Mouse (Mus musculus) v-Abl transformed pro-B cells (cell line): ENCODE measurements around the gene Ndufs2.

Experiments
- in situ Hi-C, 2 experiments: fragments of 400-800 bp; cut with MboI; formaldehyde crosslinking; loops; one replicate each; pipeline ENCODE4 v1.15.1; 2025; ENCODE audit not compliant: unreplicated experiment in 2 of 2

Ndufs2 gene

GRCm38 (mm10) chr1:171262594-171263130 lies 11.5 kb upstream of the Ndufs2 start:
- in situ Hi-C loops, result loop anchor here (10.0 to 25.0 kb wide), 2 partner anchors 248 to 625 kb away; partner anchors contain the start of genes Fcgr4 (in 1 of the 2) and Olfml2b (in 1 of the 2)

GRCm38 (mm10) chr1:171260316-171260715 lies 9.1 kb upstream of the Ndufs2 start:
- in situ Hi-C loops, result loop anchor here (10.0 to 25.0 kb wide), 2 partner anchors 246 to 623 kb away; partner anchors contain the start of genes Fcgr4 (in 1 of the 2) and Olfml2b (in 1 of the 2)

- in situ Hi-C loops, result loop anchor here in 1 of 2 experiments (10.0 to 25.0 kb wide), 2 partner anchors 364 to 622 kb away; partner anchors contain the start of gene Olfml2b
Measured at GRCm38 (mm10) chr1:171258921-171259320, 7.7 kb upstream of the Ndufs2 start.

- in situ Hi-C loops, result loop anchor here in 1 of 2 experiments (10.0 to 25.0 kb wide), 2 partner anchors 363 to 620 kb away; partner anchors contain the start of gene Olfml2b
Measured at GRCm38 (mm10) chr1:171257781-171258180, 6.6 kb upstream of the Ndufs2 start.

DNA sequence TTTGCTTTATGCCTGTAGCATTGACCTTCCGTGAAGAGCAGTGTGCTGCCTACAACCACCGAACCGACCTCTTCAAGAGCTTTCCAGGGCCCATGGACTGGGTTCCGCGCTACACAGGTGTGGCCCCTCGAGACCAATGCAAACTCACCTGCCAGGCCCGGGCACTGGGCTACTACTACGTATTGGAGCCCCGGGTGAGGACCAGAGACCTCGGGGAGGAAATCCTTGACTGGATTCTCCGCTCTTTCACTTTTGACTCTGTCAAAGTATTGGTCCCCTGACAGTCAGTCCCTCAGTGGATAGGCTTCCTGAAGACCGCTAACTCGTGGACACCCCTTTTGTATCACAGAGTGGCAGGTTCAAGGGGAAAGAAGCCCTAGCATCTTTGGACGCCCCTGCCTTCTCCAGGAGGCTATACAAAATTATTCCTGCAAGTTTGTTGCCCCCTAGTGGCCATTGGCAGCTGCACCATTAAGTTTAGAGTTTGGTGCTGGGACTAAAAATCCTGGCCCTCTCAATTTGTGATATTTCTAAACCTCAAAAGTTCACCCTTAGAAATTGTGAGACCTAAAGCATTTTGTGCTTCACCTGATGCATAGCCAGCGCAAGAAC lies 5.9 kb upstream of the Ndufs2 start:
- in situ Hi-C loops, result loop anchor here in 1 of 2 experiments (10.0 to 25.0 kb wide), 2 partner anchors 362 to 620 kb away; partner anchors contain the start of gene Olfml2b

DNA sequence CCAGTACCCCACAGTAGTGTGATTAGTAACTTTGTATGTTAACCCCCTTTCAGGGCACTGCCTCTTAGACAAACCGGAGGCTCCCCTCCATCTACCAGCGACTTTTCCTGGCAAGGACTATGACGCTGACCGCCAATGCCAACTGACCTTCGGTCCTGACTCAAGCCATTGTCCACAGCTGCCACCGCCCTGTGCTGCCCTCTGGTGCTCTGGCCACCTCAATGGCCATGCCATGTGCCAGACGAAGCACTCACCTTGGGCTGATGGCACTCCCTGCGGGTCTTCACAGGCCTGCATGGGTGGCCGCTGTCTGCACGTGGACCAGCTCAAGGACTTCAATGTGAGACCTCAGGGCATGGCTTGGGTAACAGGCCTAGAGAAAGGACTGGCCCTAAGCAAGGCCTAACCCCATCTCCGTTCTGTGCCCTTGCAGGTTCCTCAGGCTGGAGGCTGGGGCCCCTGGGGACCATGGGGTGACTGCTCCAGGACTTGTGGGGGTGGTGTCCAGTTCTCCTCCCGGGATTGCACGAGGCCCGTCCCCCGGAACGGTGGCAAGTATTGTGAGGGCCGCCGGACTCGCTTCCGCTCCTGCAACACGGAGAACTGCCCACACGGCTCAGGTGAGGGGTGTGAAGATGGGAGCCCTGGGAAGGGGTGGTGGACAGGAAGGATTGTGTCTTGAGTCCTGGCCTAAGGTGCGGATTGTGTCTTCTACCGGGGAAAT lies 5.1 kb upstream of the Ndufs2 start:
- in situ Hi-C loops, result loop anchor here in 1 of 2 experiments (10.0 to 25.0 kb wide), 2 partner anchors 361 to 619 kb away; partner anchors contain the start of gene Olfml2b

GRCm38 (mm10) chr1:171252415-171252814 lies 1.2 kb upstream of the Ndufs2 start:
- in situ Hi-C loops, result loop anchor here (5.0 to 25.0 kb wide), 4 partner anchors 135 to 615 kb away; partner anchors contain the start of gene Olfml2b (in 1 of the 2)

DNA sequence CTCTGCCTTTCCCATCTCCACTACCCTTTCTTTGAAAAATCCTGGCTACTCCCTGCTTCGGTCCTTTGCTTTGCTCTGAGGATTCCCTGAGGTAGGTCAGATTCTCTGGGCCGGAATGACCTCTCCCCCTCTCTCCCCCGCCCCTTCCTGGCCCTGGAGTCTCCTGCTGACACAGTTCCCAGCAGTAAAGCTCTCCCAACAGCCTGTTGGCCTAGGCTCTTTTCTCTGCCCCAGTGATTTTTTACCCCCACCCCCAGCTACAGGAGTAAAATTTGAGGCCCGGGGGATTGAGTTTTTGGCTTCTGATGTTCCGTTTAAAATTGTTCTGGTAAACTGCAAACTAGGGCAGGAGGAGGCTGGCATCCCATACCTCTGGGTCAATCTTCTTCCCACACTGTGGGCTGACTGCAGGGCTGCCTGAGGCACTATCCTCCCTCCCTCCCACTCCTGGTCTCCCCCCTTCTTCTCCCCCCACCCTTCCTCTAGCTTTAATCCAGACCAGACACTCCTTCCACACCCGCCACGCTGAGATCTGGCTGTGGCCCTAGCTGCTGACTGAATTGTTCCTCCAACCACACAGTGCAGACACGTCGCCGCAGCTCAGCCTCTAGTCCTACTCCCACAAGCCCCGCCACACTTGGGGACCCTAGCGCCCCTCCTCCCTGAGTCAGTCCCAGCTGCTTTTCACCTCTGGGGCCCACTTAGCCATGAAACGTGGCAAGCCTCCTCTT lies 571 bp upstream of the Ndufs2 start:
- in situ Hi-C loops, result loop anchor here (5.0 to 25.0 kb wide), 4 partner anchors 134 to 614 kb away; partner anchors contain the start of gene Olfml2b (in 1 of the 2)

DNA sequence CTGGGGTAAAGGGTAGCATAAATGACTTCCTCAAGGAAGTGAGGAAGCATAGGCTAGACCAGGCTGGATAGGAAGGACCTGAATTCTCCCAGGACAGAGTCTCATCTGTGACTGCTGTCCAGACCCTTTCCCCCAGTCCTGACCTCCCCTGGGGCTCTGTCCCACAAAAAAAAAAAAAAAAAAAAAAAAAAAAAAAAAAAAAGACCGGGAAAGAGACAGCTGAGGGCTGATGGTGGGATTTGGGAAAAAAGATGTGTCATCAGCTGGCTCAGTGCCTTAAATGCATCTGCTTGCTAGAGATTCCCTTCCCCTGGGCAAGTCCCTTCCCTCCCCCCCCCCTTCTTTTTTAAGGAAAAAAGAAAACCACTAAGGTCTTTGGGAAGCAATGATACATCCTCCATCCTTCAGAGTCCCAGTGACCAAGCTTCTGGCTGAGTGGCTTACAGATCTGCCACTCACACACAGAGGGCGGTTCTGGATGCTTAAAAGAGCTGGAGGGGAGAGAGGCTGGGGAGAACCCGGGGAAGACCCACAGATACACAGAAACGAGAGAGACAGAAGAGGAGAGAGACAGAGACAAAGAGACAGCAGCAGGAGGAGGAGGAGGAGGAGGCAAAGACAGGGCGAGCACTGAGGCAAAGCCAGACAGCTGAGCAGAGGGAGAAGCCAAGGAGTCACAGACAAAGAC lies 1.1 kb downstream of the Ndufs2 start, which contains the start of gene Adamts4:
Gene Adamts4 (plus strand): TSS at position 509 of the 688 bp plus-strand sequence.
- in situ Hi-C loops, result loop anchor here (5.0 to 25.0 kb wide), 5 partner anchors 133 to 613 kb away; partner anchors contain the start of genes Olfml2b (in 2 of the 2) and Fcgr4 (in 1 of the 2)

DNA sequence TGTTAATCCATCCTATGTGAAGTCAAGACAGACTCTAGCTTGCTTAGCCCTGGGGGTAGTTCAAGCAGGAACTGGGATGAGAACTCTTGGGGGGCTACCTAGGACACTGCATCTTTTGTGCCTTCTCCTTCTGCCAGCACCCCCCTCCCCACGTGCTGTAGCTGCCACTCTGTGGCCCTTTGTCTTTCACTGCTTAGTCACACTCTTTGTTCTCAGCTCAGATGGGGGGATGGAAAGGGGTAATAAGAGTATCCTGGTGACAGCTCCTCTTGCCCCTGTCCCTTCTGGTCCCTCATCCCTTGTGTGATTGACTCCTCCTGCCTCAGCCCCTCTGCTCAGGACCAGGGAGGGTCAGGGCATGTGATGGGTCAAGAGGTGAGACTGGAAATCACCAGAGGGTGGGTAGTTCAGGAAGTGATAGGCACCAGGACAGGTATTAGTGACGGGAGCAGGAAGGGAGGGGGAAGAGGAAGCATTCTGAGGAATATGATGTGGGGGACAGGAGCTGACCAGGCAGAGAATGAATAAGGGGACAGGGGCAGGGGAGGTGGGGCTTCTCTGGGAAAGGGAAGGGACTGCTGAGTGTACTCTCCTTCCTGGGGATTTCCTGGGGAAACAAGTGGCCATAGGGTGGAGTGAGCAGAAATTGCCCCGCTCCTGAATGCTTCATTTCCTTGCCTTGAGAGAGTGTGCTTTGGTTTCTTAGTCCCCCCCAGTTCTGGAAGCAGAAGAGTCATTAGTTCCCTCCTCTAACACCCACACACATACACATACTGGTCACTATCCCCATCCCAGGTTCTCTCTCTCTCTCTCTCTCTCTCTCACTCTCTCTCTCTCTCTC lies 2.6 kb downstream of the Ndufs2 start:
- in situ Hi-C loops, result loop anchor here (25.0 kb wide), 2 partner anchors 236 to 611 kb away; partner anchors contain the start of genes Fcgr4 (in 1 of the 2) and Olfml2b (in 1 of the 2)

GRCm38 (mm10) chr1:171247916-171248315 lies 3.3 kb downstream of the Ndufs2 start:
- in situ Hi-C loops, result loop anchor here (25.0 kb wide), 2 partner anchors 236 to 611 kb away; partner anchors contain the start of genes Fcgr4 (in 1 of the 2) and Olfml2b (in 1 of the 2)

DNA sequence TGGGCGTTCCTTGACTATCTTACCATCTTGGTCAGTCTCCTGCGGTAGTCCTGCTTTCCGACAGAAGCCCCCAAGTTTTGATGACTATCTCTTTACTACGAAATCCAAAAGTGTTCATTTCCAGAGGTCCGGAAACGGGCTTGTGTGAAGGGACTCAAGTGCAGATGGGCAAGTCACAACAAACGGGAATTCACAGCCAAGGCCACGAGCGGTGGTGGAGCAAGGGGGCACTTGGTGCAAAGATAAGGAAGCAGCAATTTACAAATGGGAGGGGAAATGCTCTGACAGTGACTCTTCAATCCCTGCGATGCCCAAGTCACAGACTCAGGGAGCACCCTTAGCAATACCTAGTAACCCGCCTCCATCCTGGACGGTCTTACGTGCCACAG lies 3.7 kb downstream of the Ndufs2 start:
- in situ Hi-C loops, result loop anchor here (25.0 kb wide), 2 partner anchors 235 to 610 kb away; partner anchors contain the start of genes Fcgr4 (in 1 of the 2) and Olfml2b (in 1 of the 2)

- in situ Hi-C loops, result loop anchor here (25.0 kb wide), 2 partner anchors 235 to 610 kb away; partner anchors contain the start of genes Fcgr4 (in 1 of the 2) and Olfml2b (in 1 of the 2)
Measured at GRCm38 (mm10) chr1:171246709-171247452, 4.3 kb downstream of the Ndufs2 start.

GRCm38 (mm10) chr1:171245353-171245752 lies 5.8 kb downstream of the Ndufs2 start:
- in situ Hi-C loops, result loop anchor here (25.0 kb wide), 2 partner anchors 233 to 608 kb away; partner anchors contain the start of genes Fcgr4 (in 1 of the 2) and Olfml2b (in 1 of the 2)

GRCm38 (mm10) chr1:171241952-171242351 lies 9.2 kb downstream of the Ndufs2 start:
- in situ Hi-C loops, result loop anchor here (25.0 kb wide), 2 partner anchors 230 to 605 kb away; partner anchors contain the start of genes Fcgr4 (in 1 of the 2) and Olfml2b (in 1 of the 2)

DNA sequence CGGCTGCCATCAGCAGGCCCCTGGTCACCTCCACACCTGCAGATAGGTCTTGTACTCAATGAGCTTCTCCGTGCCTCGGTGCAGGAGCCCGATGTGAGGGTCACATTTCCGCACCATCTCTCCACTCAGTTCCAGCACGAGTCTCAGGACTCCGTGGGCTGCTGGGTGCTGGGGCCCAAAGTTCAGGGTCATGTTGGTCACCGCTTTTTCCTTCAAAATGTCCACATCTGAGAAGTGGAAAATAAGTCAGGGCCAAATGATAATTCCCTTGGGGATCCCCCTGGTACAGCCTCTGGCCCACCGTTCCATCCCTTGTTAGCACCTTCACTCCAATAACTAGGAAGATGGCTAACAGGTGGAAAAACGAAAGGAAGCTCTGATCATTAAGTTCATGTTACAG lies 10.3 kb downstream of the Ndufs2 start:
- in situ Hi-C loops, result loop anchor here (25.0 kb wide), 2 partner anchors 229 to 604 kb away; partner anchors contain the start of genes Fcgr4 (in 1 of the 2) and Olfml2b (in 1 of the 2)
